Mouse (Mus musculus) large intestine, adult 2 months (tissue): Measurements from ENCODE around the gene Msrb3. TPM values are rescaled to one million over a fixed set of nuclear protein-coding genes. Genes with fewer than 3 reads are reported as not detected.

Source experiments
- DNase-seq: peaks from one replicate; pipeline ENCODE4 v3.0.0-alpha.2; 2012; ENCODE audit warnings: low read depth, low spot score
- WGBS: fragments of 180-500 bp; shearing (Covaris S2); methylation state at CpG from one replicate; pipeline ENCODE4 v1.1.7; 2018; 5-methylcytosine and 5-hydroxymethylcytosine counted together
- polyA plus RNA-seq: library from polyadenylated mRNA; depleted of rRNA; stranded (reverse); fragments of >200 nt; gene quantifications from 2 replicates; pipeline ENCODE4 v1.2.3, GENCODE M21; 2012

Msrb3 gene
- polyA plus RNA-seq, 1 experiment, result 6.9 TPM

DNA sequence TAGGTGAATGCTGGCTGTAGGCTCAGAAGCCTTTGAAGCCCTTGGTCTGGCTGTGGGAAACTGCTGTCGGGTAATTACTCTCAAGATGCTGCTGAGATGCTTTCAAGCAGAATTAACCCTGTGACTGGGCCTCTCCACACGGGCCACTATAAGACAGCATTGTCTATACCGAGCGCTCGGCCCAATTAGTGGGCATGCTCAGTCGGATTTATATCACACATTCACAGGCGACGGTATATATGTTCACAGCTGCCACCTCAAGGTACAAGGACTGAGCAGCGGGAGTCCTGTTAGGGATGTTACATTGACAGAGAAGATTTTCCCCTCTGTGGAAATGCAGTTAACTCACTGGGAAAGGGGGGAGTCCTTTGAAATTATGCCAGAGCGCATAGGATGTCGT, 73.3 kb downstream of the Msrb3 start:
- WGBS, result 81% methylated on average over 11 of the region's 11 CpGs
- no peak for DNase-seq

GRCm38 (mm10) chr10:120821491-120822358, 77.2 kb downstream of the Msrb3 start:
- 24% methylated on average over 20 of the region's 20 CpGs for WGBS
- DNase-seq, result no peak

DNA sequence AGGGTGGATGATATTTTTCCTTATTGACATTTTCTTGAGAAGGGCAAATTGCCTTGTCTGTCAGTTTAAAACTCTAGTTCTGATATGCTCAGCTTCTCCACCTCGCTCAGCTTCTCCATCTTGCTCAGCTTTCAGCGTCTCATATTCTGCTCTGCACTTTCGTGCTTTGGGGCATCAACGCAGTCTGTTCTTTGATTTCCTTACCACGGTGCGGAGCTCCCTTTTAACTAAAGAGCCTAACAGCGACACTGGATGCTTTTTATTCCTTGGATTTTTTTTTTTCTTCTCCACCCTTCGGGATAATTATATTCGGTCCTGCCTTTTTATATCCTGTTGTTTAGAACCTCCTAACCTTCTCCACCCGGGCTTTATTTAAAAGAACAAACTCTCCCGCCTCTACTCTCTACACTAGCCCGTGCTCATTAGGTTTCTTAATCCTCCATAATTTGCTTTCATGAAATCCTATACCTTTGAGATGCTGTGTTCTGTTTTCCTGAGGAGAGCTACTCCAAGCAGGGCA, 78.1 kb downstream of the Msrb3 start:
- no peak for DNase-seq
- WGBS, result 66% methylated on average over 12 of the region's 12 CpGs

DNA sequence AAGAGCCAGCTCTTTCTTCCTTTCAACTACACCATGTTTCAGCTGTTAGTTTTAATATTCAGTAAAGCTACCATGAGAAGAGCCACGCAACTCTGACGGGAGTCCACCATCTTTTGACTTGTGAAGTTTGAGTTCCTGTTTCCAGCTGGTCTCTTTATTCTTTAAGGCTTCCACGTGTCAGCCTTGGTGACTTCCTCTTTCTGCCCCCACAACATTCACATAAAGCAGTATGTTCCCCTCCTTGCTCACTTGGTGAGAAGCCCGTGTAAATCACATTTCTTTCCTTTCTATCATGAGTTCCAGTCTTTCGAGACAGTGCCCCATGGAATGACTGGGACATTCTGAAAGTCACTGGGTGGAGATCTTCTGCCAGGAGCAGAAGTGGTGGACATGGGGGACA, 83.6 kb downstream of the Msrb3 start:
- WGBS, result 71% methylated on average over 5 of the region's 5 CpGs

DNA sequence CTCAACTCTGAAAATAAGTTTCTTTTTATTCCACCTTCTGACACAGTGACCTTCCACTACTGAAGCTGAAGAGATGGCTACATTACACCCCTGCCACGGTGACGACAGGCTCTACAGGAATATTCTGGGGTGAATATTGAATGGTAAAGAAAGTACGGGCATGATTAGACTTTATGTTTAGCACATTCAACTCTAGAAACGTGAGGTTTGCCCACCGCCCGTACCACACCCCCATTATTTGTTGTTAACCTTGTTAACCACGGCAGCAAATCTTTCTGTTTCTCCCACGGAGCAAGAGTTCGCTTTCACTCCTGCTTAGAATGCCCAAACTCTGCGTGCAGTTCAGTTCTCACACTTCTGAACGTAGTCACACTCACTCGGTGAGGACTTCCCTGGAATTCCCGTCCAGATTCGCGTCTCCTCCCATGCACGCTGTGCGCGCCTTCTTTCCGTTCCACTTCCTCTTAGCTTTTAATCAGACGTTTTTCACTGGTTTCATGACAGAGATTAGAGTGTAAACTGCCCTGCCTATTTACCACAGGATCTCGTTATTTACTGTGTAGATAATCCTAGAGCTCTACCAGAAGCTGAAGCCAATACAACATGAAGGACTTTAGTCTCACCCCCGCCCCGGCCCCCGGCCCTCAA, 87.0 kb downstream of the Msrb3 start:
- DNase-seq, result no peak
- 19% methylated on average over 24 of the region's 24 CpGs for WGBS

More for the DNA sequence above, 83.6 kb downstream of the Msrb3 start:
- no peak for DNase-seq

- WGBS, result 58% methylated on average over 4 of the region's 4 CpGs
- DNase-seq, result no peak
Measured at GRCm38 (mm10) chr10:120810832-120811571, 87.9 kb downstream of the Msrb3 start.

DNA sequence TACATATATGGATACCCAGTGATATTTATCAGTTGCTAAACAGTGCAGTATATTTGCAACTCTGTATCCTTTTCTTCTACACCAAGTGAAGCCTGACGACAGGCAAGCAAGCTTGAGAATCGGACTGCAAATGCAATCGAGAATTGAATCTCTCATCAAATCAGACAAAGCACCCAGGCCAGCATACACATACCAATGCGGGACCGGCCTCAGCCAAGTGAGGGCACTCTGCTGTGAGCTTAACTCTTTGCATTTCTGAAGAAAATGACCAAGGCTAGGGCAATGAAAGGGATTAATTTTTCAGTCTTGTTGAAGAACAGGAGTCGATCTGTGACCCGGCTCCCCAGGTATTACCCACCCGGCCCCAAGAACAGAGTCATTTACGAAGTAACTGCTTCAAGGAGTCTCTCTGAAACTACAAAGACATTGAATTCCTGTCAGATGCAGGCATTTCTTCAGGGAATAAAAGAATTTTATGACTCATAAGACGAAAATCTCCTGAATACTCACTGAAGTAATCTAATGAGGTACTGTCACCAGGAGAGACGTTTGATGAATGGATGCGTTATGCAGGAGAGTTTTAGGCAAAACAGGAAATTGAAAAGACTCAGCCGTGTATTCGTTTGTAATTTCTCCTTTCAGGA, 88.7 kb downstream of the Msrb3 start:
- 75% methylated on average over 14 of the region's 14 CpGs for WGBS
- no peak for DNase-seq

DNA sequence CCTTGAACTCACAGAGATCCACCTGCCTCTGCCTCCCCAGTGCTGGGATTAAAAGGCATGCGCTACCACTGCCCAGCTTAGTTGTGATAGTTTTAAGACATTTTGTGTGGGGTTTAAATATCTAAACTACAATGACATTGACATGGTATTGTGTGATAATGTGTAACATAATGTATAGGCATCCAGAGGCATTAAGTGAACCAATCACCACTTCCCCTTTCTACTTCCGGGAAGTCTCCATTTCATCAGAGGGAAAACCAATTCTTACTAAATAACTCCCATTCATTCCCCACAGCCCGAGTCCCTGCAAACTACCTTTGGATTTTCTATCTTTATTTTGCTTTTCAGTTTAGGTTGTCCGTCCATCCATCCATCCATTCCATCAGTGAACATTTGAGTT, 90.7 kb downstream of the Msrb3 start:
- DNase-seq, result no peak
- 92% methylated on average over 4 of the region's 4 CpGs for WGBS

DNA sequence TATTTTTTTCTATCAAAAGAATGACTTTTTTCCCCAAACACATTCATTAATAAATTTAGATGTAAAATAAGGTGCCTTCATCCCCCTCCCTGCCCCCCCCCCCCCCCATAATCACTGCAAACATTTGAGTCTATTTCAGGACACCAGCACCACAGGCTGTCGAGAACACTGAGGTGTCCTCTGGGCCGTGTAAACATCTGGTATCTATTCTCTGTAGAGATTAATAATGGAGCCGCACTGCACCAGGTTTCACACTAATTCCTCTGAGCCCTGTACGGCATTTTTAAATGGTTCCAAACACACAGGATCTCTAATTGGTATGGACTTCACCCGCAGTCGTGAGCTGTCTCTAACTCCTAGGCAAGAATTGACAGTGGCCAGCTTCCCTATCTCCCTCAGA, 97.8 kb downstream of the Msrb3 start:
- DNase-seq, result no peak
- WGBS, result 34% methylated on average over 6 of the region's 6 CpGs

GRCm38 (mm10) chr10:120799479-120799878, 99.4 kb downstream of the Msrb3 start:
- 59% methylated on average over 6 of the region's 6 CpGs for WGBS
- DNase-seq, result no peak

- 81% methylated on average over 4 of the region's 4 CpGs for WGBS
- DNase-seq, result no peak
Measured at GRCm38 (mm10) chr10:120796749-120797148, 102.2 kb downstream of the Msrb3 start.

- WGBS, result 31% methylated on average over 13 of the region's 13 CpGs
- DNase-seq, result no peak
Measured at GRCm38 (mm10) chr10:120794391-120794817, 104.5 kb downstream of the Msrb3 start.

- WGBS, result 68% methylated on average over 11 of the region's 11 CpGs
- no peak for DNase-seq
Measured at GRCm38 (mm10) chr10:120792191-120792765, 106.6 kb downstream of the Msrb3 start.

- WGBS, result 91% methylated on average over 11 of the region's 11 CpGs
Measured at GRCm38 (mm10) chr10:120791438-120791837, 107.5 kb downstream of the Msrb3 start.

GRCm38 (mm10) chr10:120787202-120787601, 111.7 kb downstream of the Msrb3 start:
- WGBS, result 41% methylated on average over 10 of the region's 10 CpGs
- no peak for DNase-seq

More at GRCm38 (mm10) chr10:120791438-120791837, 107.5 kb downstream of the Msrb3 start:
- DNase-seq, result no peak

GRCm38 (mm10) chr10:120784516-120784915, 114.4 kb downstream of the Msrb3 start:
- 48% methylated on average over 5 of the region's 5 CpGs for WGBS
- no peak for DNase-seq

GRCm38 (mm10) chr10:120783393-120783792, 115.5 kb downstream of the Msrb3 start:
- no peak for DNase-seq
- WGBS, result 85% methylated on average over 9 of the region's 9 CpGs

DNA sequence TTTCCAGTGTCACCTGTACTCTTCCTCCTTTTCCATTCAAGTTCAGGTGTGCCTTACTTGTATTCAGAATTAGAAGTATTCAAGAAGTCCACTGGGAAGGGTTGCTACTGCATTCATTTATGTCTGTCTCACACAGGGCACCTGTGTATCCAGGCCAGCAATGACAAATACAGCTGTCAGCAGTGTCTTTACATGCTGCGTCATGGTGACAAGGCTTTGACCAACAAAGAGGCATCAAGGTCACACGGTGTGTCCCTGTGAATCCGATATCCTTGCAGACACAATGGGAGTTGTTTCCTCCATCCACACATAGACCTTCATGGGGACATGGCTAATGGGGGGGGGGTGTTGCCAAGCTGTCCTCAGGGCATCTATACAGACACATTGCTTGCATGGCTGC, 121.4 kb downstream of the Msrb3 start:
- WGBS, result 83% methylated on average over 3 of the region's 3 CpGs
- no peak for DNase-seq

DNA sequence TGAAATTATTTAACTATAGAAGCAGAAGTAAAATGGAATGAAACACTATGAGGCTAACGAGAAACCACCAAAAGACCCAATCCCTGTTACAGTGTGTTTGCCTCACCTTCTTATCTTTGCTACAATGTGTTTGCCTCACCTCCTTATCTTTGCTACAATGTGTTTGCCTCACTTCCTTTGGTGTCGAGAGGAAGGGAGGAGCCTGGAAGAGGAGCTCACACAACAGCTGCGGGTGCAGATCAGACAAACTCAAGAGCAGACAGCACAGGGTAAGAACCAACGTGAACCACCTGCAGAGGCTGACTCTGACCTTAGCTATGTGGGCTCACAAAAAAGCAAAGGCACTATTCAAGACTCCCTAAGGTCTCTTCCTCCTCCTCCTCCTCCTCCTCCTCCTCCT, 123.5 kb downstream of the Msrb3 start:
- 47% methylated on average over 4 of the region's 4 CpGs for WGBS
- DNase-seq, result no peak
